Mouse (Mus musculus) heart, embryonic 14.5 days (tissue): ENCODE measurements at regions not wholly inside any gene's neighbourhood (a gene's known extent, or its start where the extent isn't known, plus 50 kb on each side); places are given as distances from the start of the nearest gene placed in this dataset.

Experiments used
- ATAC-seq: fragments of 200-750 bp; cut with Nextera tagmentation; 2 replicates; pipeline ENCODE4 v1.8.0; 2017; ENCODE audit warnings: low read depth, moderate TSS enrichment; ENCODE audit not compliant: insufficient number of reproducible peaks, insufficient read depth, low FRiP score
- H3K27ac ChIP-seq, 2 experiments: fragments of 200-500 bp in 1 of 2; fragments of 300-500 bp in 1 of 2; sonication (generic) in 1 of 2; replicated peaks in 1 of 2; 2 replicates each; pipeline ENCODE4 v1.5.1; 2012 to 2014; ENCODE audit warnings: low read depth in 2 of 2, low read length in 2 of 2, control low read depth in 1 of 2, mild to moderate bottlenecking in 1 of 2, mixed read lengths in 1 of 2; ENCODE audit not compliant: control insufficient read depth in 1 of 2, insufficient read depth in 1 of 2
- H3K27me3 ChIP-seq: fragments of 300-500 bp; sonication (generic); 2 replicates; pipeline ENCODE4 v1.6.1; 2014; ENCODE audit warnings: mild to moderate bottlenecking, low read length, control low read depth; ENCODE audit not compliant: control insufficient read depth, insufficient read depth
- H3K36me3 ChIP-seq: fragments of 300-500 bp; sonication (generic); 2 replicates; pipeline ENCODE4 v1.6.1; 2014; ENCODE audit warnings: mild to moderate bottlenecking, control low read depth, low read length, mixed read lengths; ENCODE audit not compliant: control insufficient read depth, insufficient read depth
- H3K4me1 ChIP-seq, 2 experiments: fragments of 200-500 bp in 1 of 2; fragments of 300-500 bp in 1 of 2; sonication (generic) in 1 of 2; 2 replicates each; pipeline ENCODE4 v1.6.1; 2012 to 2014; ENCODE audit warnings: low read length in 2 of 2, control low read depth in 1 of 2, mixed read lengths in 1 of 2; ENCODE audit not compliant: control insufficient read depth in 2 of 2, insufficient read depth in 2 of 2
- H3K4me2 ChIP-seq: fragments of 300-500 bp; sonication (generic); 2 replicates; pipeline ENCODE4 v1.6.1; 2014; ENCODE audit warnings: mild to moderate bottlenecking, low read length
- H3K4me3 ChIP-seq, 2 experiments: fragments of 200-500 bp in 1 of 2; fragments of 300-500 bp in 1 of 2; sonication (generic) in 1 of 2; 2 replicates each; pipeline ENCODE4 v1.5.1; 2012 to 2014; ENCODE audit warnings: low read length in 2 of 2, mild to moderate bottlenecking in 2 of 2, control low read depth in 1 of 2, low read depth in 1 of 2, moderate library complexity in 1 of 2; ENCODE audit not compliant: control insufficient read depth in 1 of 2, insufficient read depth in 1 of 2
- H3K9ac ChIP-seq: fragments of 300-500 bp; sonication (generic); 2 replicates; pipeline ENCODE4 v1.6.1; 2014; ENCODE audit warnings: mild to moderate bottlenecking, low read length
- H3K9me3 ChIP-seq: fragments of 300-500 bp; sonication (generic); 2 replicates; pipeline ENCODE4 v1.6.1; 2016; ENCODE audit warnings: low read length, control low read depth; ENCODE audit not compliant: control insufficient read depth
- WGBS: fragments of 180-500 bp; shearing (Covaris S2); extraction: QIAGEN DNeasy Blood & Tissue Kit; methylation state at CpG from one replicate; pipeline ENCODE4 v1.1.7; 2014; 5-methylcytosine and 5-hydroxymethylcytosine counted together

DNA sequence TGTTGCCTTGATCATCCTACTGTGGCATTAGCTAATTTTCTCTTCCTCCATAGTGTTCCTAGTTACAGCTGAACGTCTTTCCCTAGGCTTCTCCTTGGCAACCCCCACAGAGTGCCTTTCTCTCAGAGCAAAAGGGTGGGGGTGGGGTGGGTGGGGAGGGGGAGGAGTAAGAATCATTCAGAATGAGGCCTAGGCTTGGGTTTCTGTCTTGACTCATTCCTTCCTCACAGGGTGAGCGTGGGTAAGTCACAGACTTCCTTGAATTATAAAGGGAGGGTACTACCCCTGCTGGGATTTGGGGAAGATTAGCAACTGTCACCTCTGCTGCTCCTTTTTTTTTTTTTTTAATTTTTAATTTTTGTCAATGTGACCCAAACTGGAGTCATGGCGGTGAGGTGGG is 114.5 kb downstream of the Dhx35 start:
- Histone ChIP-seq H3K27ac (no peak overlapping the region), H3K36me3 (no peaks in the 10 kb centered on the region), H3K27me3 (peaks cover 8% of the 10 kb centered on the region; the same call in 1 of the 2 replicates), H3K4me2 (no peak overlapping the region), H3K9me3 (no peaks in the 10 kb centered on the region), H3K4me3 (no peak overlapping the region), H3K9ac (no peak overlapping the region), H3K4me1 (no peaks in the 10 kb centered on the region)
- no peak for ATAC-seq
- WGBS: 54% methylated on average over 3 of the region's 3 CpGs

GRCm38 (mm10) chr2:158910325-158910724 is 115.7 kb downstream of the Dhx35 start:
- no peaks in the 10 kb centered on the region for H3K4me1 ChIP-seq
- WGBS: 45% methylated on average over 8 of the region's 8 CpGs
- no peak overlapping the region for H3K27ac ChIP-seq
- no peak for ATAC-seq
- no peak overlapping the region for H3K4me3 ChIP-seq
- H3K4me2 ChIP-seq: no peak overlapping the region
- no peaks in the 10 kb centered on the region for H3K9me3 ChIP-seq
- peaks cover 8% of the 10 kb centered on the region; the same call in 1 of the 2 replicates for H3K27me3 ChIP-seq
- H3K9ac ChIP-seq: no peak overlapping the region
- no peaks in the 10 kb centered on the region for H3K36me3 ChIP-seq

DNA sequence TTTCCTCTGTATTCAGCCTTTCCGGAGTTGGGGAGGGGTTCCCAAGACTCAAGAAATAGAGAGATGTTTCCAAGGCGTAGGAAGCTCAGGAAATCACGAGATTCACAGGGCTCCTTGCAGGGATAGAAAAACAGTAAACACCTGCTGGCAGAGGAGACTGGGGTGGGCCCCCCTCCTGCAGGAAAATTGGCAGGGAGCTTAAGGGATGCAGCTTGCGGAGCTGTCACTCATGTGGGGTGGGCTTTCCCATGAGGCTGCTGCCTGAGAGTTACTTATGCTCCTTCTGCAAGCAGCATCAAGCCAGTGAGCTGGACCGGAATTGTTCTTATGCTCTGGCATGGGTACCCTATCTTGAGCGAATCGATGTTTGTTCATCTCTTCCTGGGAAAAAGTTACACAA is 116.6 kb downstream of the Dhx35 start:
- Histone ChIP-seq H3K36me3 (no peaks in the 10 kb centered on the region), H3K4me1 (no peaks in the 10 kb centered on the region), H3K9ac (no peak overlapping the region), H3K9me3 (no peaks in the 10 kb centered on the region), H3K4me3 (no peak overlapping the region), H3K27ac (no peak overlapping the region), H3K27me3 (peaks cover 8% of the 10 kb centered on the region; the same call in 1 of the 2 replicates), H3K4me2 (no peak overlapping the region)
- WGBS: 38% methylated on average over 7 of the region's 7 CpGs
- ATAC-seq: no peak

DNA sequence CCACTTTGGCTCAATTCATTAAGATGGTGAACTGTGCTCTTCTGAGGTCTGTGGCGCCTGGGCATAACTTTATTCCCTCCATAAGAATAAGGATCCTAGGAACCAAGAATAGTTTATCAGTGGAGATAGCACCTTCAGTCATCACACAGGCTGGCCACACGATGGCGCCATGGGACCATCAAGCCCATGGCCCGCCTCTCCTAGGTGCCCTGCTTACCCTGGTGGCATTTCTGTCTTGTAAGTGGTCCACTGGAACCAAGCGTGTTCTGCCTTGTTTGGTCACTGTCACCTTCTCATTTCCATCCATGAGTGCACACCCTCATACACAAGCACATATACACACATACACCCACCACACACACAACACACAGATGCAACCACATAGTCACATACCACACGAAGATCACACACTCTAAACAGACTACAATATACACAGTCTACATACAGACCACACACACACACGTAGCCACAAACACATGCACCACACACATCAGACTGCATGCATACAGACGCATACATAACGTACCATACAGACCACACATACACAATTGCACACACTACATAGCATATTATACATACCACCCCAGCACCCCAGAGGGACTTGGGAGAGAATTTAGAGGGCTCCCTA is 118.1 kb downstream of the Dhx35 start:
- Histone ChIP-seq H3K9ac (no peak overlapping the region), H3K9me3 (no peaks in the 10 kb centered on the region), H3K36me3 (no peaks in the 10 kb centered on the region), H3K4me3 (no peak overlapping the region), H3K27ac (no peak overlapping the region), H3K4me2 (no peak overlapping the region), H3K4me1 (no peaks in the 10 kb centered on the region), H3K27me3 (peaks cover 8% of the 10 kb centered on the region; the same call in 1 of the 2 replicates)
- WGBS: 36% methylated on average over 9 of the region's 9 CpGs
- ATAC-seq: no peak

DNA sequence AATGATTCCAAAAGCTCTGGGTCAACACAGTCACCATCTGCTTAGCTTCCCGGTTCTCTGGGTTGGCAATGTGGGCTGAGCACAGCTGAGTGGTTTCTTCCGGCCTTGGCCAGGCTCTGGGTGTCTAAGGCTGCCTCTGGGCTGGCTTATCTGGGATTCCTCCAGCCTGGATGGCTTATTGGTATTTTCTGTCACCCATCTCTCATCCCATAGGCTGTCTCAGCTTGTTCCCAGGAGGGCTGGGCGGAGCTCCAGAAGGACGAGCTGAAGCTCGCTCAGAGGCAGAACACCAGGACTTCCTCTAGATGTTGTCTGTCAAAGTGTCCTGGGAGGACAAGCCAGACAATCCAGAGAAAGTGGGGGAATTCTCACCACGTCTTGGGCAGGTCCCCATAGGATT is 122.8 kb downstream of the Dhx35 start:
- ATAC-seq: no peak
- 32% methylated on average over 6 of the region's 6 CpGs for WGBS

DNA sequence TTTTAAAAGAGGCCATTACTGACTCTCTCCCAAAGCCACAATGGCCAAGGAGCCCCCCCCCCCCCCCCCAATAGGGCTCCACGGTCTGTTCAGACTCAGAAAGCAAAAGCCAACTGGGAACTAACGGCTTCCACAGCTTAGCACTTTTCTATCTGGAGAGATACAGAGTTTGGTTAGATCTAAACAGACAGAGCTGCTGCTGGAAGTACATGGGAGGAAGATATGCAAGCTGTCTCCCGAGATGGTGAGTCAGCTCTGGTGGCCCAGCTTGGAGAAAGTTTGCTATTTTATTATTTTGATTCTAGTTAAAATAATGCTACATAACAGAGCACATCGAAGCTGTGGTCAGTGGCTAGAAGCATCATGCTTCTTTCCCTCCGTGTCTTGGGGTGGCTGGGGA is 123.7 kb downstream of the Dhx35 start:
- H3K4me2 ChIP-seq: no peak overlapping the region
- no peak overlapping the region for H3K27ac ChIP-seq
- no peak overlapping the region for H3K4me3 ChIP-seq
- H3K36me3 ChIP-seq: no peaks in the 10 kb centered on the region
- H3K27me3 ChIP-seq: no peaks in the 10 kb centered on the region
- no peaks in the 10 kb centered on the region for H3K4me1 ChIP-seq
- no peak for ATAC-seq
- H3K9me3 ChIP-seq: peaks cover 3% of the 10 kb centered on the region; the same call in 1 of the 2 replicates
- H3K9ac ChIP-seq: no peak overlapping the region
- WGBS: 66% methylated on average over 5 of the region's 5 CpGs

More for the DNA sequence above, 122.8 kb downstream of the Dhx35 start:
- peaks cover 3% of the 10 kb centered on the region; the same call in 1 of the 2 replicates for H3K9me3 ChIP-seq
- no peak overlapping the region for H3K27ac ChIP-seq
- no peaks in the 10 kb centered on the region for H3K4me1 ChIP-seq
- H3K4me2 ChIP-seq: no peak overlapping the region
- H3K27me3 ChIP-seq: no peaks in the 10 kb centered on the region
- no peak overlapping the region for H3K4me3 ChIP-seq
- H3K9ac ChIP-seq: no peak overlapping the region
- H3K36me3 ChIP-seq: no peaks in the 10 kb centered on the region

GRCm38 (mm10) chr2:158921342-158922255 is 127.0 kb downstream of the Dhx35 start:
- 57% methylated on average over 12 of the region's 12 CpGs for WGBS
- ATAC-seq: no peak

More at GRCm38 (mm10) chr2:158921342-158922255, 127.0 kb downstream of the Dhx35 start:
- H3K4me3 ChIP-seq: no peak overlapping the region
- H3K4me1 ChIP-seq: no peaks in the 10 kb centered on the region
- no peak overlapping the region for H3K9ac ChIP-seq
- H3K36me3 ChIP-seq: no peaks in the 10 kb centered on the region
- H3K4me2 ChIP-seq: no peak overlapping the region
- no peak overlapping the region for H3K27ac ChIP-seq
- peaks cover 3% of the 10 kb centered on the region; the same call in 1 of the 2 replicates for H3K9me3 ChIP-seq
- no peaks in the 10 kb centered on the region for H3K27me3 ChIP-seq
